Mouse (Mus musculus): ENCODE measurements around the gene Prdm9.
"Not testable (repeated sequence)": the region's sequence is repeated elsewhere in the genome, so short reads cannot be mapped to it uniquely, and the experiment has no call there.

The Prdm9 gene

DNA sequence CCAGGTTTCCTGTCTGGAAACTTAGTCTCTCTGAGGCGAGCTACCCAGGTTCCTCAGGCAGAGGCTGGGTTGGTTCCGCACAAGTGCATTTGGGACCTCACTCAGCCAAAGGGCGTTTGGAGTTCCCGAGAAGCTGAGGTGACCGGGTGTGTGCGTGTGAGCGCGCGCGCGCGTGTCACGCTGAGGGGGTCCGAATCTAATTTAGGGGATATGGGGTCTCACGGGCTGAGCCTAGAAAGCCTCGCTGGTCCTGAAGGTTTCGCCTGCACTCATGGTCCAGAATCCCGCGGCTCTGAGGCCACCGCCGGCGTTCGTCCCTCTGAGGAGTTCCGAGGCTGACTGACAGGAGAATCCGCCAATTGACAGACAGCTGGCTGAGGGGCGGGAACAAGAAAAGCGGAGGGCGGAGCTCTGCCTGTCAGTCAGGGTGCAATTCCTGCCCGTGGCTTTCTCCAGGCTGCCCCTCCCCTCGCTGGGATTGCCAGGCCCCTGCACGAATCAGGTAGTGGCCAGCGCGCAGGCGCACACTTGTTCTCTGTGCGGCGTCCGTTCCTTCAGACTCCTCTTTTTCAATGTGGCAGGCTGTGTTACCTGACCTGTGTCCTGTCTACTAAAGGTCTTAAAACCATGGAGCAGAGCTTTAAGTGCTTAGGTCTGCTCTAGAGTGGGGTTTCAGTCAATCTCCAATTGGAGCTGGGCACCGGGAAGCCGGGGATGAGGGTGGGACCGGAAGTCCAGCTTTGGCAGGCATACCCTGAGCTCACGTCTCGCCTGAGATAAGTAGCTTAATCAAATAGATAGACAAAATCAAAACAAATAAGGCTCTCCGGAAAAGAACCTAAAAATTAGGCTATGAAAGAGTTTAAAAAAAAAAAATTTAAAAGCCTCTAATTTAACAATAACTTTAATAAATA is at the start of gene Prdm9:
Gene Prdm9, minus strand, starts transcription at position 341 of the 914 bp plus-strand sequence.
- in situ Hi-C loops (cut with MboI, MseI) = no loop called here

GRCm38 (mm10) chr17:15599496-15599895 is 35.3 kb upstream of the Prdm9 start:
- in situ Hi-C loops (cut with MboI, MseI) = no loop called here

GRCm38 (mm10) chr17:15591216-15591881 is 27.2 kb upstream of the Prdm9 start:
- in situ Hi-C loops (cut with MboI, MseI) = no loop called here

DNA sequence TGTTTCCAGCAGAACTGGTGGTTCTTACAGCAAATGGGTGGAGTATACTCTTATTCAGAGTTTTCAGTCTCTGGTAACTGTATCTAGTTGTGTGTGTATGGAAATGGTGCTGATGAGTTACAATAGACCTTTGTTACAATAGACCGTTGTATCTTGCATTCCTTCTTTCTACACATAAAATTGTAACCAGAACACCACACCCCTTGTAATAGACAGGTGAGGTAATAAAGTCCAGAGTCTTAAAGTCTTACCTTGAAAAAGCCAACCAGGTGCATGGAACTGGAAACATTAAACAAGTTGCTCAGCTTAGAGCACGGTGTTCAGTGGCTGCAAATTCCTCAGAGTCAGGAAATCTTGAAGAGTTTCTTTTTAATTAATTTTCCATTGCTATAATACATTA is 24.0 kb upstream of the Prdm9 start:
- in situ Hi-C loops (cut with MboI, MseI) = loop anchor here (10.0 kb wide), 1 partner anchor 107 kb away; no protein-coding TSS in a partner anchor

GRCm38 (mm10) chr17:15585691-15586090 is 21.5 kb upstream of the Prdm9 start:
- in situ Hi-C loops (cut with MboI, MseI) = loop anchor here (10.0 kb wide), 1 partner anchor 109 kb away; no protein-coding TSS in a partner anchor

GRCm38 (mm10) chr17:15583071-15583470 is 18.9 kb upstream of the Prdm9 start:
- in situ Hi-C loops (cut with MboI, MseI) = loop anchor here (10.0 kb wide), 1 partner anchor 112 kb away; no protein-coding TSS in a partner anchor

GRCm38 (mm10) chr17:15580072-15580447 is 15.9 kb upstream of the Prdm9 start:
- in situ Hi-C loops (cut with MboI, MseI) = loop anchor here (10.0 kb wide), 1 partner anchor 115 kb away; no protein-coding TSS in a partner anchor

GRCm38 (mm10) chr17:15579410-15580071 is 15.4 kb upstream of the Prdm9 start:
- in situ Hi-C loops (cut with MboI, MseI) = loop anchor here (10.0 kb wide), 1 partner anchor 115 kb away; no protein-coding TSS in a partner anchor

GRCm38 (mm10) chr17:15577291-15577694 is 13.1 kb upstream of the Prdm9 start:
- in situ Hi-C loops (cut with MboI, MseI) = no loop called here

DNA sequence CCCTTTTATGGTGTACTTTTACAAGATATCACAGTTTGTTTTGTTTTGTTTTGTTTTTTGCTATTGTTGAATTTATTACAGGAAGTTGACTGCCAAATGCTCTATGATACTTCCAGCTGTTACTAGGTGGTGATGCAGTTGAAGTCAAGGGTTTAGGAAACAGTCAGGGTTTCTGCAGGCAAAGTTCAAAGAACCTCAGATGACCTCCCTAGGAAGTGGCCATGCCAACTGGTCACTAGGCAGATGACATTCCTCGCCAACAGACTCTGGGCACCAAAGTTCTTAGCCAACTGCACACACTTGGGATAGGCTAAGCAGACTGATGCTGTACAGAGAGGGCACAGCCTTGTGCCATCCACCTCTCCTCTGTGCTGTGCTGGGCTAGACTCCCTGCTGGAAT is 10.9 kb upstream of the Prdm9 start:
- in situ Hi-C loops (cut with MboI, MseI) = no loop called here

GRCm38 (mm10) chr17:15566908-15567307 is 2.8 kb upstream of the Prdm9 start:
- in situ Hi-C loops (cut with MboI, MseI) = no loop called here

DNA sequence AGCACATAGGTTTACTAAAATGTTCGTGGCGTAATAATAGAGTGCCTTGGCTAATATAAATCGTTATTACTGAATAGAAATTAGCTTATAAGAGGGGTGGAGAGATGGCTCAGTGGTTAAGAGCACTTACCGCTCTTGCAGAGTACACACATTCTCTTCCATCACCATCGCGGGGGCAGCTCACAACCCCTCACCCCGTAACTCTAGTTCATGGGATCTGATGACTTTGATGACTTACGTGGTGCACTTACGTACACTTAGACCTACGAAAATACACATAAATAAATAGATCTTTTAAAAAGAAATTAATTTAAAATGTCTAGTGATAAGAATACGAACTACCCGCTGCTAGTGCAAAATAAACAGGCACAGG is 760 bp upstream of the Prdm9 start:
- in situ Hi-C loops (cut with MboI, MseI) = no loop called here

GRCm38 (mm10) chr17:15559946-15560345 is 4.2 kb downstream of the Prdm9 start:
- in situ Hi-C loops (cut with MboI, MseI) = no loop called here

DNA sequence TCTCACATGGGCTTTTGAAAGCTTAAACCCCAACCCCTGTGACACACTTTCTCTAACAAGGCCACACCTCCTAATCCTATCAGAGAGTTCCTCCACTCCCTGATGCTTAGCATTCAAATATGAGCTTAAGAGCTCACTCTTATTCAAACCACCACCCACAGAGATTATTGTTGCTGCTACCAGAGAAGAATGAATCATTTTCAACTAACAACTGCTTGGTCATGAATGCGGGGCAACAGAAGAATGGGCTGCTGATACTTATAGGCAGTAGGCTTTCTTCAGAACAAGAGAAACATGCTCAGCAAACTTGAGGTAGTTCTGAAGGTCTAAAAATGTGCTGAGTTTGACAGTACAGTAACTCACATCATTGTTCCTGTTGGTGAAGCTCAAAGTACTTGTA is 14.4 kb downstream of the Prdm9 start:
- in situ Hi-C loops (cut with MboI, MseI) = no loop called here

- in situ Hi-C loops (cut with MboI, MseI) = no loop called here
Measured at GRCm38 (mm10) chr17:15546440-15546839, 17.7 kb downstream of the Prdm9 start.

- in situ Hi-C loops (cut with MboI, MseI) = not testable (repeated sequence)
Measured at GRCm38 (mm10) chr17:15543868-15544267, 20.3 kb downstream of the Prdm9 start.

DNA sequence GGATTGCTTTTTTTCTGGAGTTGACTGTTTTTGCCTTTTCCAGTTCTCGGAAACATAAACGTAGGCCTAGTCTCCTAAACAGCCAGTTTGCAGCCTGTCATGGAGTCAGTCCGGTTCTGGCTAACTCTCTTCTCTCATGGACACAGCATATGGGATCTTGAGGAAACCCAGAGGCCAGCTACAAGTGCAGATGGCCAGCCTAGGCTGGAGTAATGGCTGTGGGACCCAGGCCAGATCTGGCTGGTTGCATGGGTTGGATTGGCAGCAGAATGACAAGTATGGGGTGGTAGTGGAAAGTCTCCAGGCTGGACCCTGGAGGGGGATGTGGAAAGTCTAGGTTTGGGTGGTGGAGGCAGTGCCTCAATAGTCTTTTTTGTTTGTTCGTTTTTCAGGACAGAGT is 23.8 kb downstream of the Prdm9 start:
- in situ Hi-C loops (cut with MboI, MseI) = no loop called here

- in situ Hi-C loops (cut with MboI, MseI) = no loop called here
Measured at GRCm38 (mm10) chr17:15536457-15536904, 27.7 kb downstream of the Prdm9 start.

DNA sequence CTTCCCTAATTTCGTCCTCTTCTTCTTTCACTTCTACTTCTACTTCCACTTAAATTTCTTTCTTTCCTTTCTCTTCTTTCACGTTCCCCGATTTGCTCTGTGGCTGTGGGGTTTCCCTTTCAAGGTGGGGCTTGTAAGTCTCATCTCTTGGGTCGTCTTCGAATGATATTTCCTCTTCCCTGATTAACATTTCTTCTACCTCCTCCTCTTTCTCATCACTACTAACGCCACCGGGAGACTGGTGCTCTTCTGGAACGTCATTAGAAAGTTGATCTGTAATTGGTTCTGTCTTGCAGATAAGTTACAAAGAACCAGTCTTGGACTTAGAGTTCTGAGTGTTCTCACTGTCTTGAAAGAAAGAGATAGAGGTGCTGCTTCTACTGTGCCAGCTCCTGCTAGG is 28.2 kb downstream of the Prdm9 start:
- in situ Hi-C loops (cut with MboI, MseI) = no loop called here

- in situ Hi-C loops (cut with MboI, MseI) = no loop called here
Measured at GRCm38 (mm10) chr17:15535162-15535800, 28.9 kb downstream of the Prdm9 start.

DNA sequence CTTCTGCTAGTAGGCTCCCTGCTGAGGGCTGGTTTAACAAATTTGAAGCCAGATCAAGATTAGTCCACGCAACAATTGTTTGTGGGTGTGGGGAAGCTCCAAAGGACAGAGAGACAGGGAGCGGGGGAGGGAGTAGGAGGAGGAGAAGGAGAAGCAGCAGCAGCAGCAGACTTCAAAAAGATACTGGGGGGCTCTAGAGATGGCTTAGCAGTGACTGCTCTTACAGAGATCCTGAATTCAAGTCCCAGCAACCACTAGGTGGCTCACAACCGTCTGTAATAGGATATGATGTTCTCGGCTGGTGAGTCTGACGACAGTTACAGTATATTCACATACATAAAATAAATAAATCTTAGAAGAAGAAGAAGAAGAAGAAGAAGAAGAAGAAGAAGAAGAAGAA is 34.0 kb downstream of the Prdm9 start:
- in situ Hi-C loops (cut with MboI, MseI) = loop anchor here (5.0 kb wide), 2 partner anchors 42 to 202 kb away; no protein-coding TSS in a partner anchor

Measured in regulatory T cell (primary cell).